Mouse (Mus musculus): ENCODE results near the gene Pde2a. TPM values are rescaled to one million over a fixed set of nuclear protein-coding genes. Genes with fewer than 3 reads are reported as not detected.
A peak's percentile ranks its signal among the peaks of the same experiment; 100 is the strongest.

The Pde2a gene
- total RNA-seq, 2 experiments from 2014 or later: 60.7 to 61.2 TPM

DNA sequence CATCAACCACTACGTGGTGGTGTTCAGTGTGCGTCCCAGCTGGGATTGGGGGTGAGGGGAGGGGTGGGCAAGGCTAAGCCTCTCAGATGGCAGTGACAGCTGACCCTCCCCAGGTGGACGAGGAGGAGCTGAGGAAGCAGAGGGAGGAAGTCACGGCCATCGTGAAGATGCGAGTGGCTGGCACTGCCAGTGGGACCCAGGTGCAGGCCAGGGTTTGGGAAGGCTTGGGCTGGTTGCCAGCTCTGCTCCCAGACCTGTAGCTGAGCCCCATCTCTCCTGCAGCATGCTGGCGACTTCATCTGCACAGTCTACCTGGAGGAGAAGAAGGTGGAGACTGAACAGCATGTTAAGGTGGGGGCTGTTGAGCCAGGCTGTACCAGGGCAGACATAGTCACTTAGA lies 20.0 kb upstream of the Pde2a start:
- no peak for DNase-seq (ENCODE audit: low spot score in 2 of 2)

- no peak for DNase-seq (ENCODE audit: low spot score in 2 of 2)
These were observed 17.7 kb upstream of the Pde2a start for GRCm38 (mm10) chr7:101403831-101404230.

- no peak for DNase-seq (ENCODE audit: low spot score in 2 of 2)
These were observed 11.1 kb upstream of the Pde2a start, which contains the start of gene Gm45837 for GRCm38 (mm10) chr7:101410267-101410936. Gm45837 (plus strand) TSS chr7:101410886.

DNA sequence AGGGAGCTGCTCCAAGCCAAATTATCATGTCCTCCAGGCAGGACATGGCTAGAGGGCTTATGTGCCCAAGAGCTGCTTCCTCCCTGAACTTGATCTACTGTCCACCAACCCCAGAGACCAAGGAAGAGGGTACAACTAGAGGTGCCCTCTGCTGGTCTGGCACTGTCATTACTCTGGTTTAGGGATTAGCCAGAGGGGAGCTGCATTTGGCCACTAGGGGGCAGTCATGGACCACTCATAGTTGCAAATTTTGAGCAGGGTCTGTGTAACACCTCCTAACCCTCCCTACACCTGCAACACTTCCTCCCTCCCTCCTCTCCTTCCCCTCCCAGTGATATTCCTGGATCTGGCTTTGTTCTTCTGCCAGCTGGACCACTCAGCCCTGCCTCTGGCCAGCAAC lies 8.7 kb upstream of the Pde2a start:
- DNase-seq (ENCODE audit: low spot score in 2 of 2): peak; percentile 74 to 84

DNA sequence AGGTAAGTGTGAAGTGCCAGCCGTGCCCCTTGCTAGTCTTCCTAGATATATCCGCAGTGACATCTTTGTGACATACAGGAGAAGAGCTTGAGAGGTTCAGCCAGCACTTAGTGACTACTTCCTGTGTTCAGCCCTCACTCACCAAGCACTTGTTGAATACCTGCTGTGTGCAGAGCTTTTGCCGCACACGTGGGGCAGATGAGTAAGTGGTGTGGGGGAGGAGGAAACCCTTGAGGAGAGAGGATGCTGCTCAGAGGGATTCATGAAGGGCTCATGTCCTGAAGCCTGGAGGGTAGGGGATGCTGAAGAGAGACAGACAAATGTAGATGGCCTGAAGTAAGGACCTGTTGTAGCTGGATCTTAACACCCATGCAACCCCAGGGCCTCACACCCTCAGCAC lies 7.3 kb upstream of the Pde2a start:
- DNase-seq (ENCODE audit: low spot score in 2 of 2): no peak

DNA sequence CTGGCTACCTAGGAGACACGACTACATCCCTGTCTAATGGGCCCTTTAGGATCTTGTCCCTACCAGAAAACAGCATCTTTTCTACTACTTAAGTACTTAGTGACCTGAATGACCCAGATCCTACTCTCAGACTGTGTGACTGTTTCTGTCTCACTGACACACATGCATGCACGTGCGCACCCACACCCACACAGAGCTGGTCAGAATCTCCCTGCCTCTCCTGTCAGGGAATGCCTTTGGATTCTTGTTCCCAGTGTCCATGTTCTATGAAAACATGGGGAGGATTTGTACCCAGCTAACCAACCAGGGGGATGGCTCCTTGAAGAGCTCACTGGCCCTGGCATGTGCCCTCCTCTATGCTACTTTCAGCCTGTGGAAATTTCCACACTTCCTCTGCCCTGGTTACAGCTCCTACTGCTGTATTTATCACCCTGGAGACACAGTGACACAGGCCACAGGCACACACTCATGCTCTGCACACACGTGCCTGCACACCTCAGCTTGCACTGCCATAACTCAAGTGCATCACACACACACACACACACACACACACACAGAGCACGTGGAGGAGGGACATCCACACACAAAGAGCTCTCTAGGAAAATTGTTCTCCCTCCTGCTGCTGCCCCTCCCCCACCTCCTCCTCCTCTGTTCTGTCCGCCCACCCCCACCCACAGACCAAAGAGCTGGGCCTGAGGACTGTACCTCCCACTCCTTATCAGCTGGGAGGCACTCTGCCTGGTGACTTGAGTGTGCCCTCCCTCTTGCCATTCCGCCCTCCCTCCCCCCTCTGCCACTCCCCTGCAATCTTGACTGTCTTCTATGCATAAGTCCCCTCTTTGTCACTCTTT lies 6.6 kb upstream of the Pde2a start:
- peak in 1 of 2 experiments; percentile 14 for DNase-seq (ENCODE audit: low spot score in 2 of 2)

GRCm38 (mm10) chr7:101415512-101416100 lies 5.9 kb upstream of the Pde2a start:
- no peak for DNase-seq (ENCODE audit: low spot score in 2 of 2)

DNA sequence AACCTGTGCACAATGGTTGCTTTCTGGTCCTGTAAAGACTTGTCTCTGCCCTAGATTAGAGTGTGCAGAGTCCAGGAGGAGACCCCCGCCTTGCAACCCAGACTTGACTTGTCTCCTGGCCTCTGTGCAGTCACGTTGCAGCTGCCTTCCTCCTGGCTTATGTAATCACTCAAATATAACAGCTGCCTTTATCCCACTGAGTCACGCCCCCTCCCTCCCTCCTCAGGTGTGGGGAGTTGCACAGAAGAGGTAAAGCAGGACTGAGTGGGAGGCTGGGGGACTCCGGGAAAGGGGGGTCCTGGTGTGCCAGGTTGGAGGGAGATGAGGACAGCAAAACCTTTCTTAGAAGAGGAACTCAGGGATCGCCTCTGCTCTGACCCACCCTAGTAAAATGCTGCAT lies 5.1 kb upstream of the Pde2a start:
- DNase-seq (ENCODE audit: low spot score in 2 of 2): no peak

- no peak for DNase-seq (ENCODE audit: low spot score in 2 of 2)
These were observed 2.3 kb upstream of the Pde2a start for GRCm38 (mm10) chr7:101419013-101419770.

- no peak for DNase-seq (ENCODE audit: low spot score in 2 of 2)
These were observed 578 bp downstream of the Pde2a start for GRCm38 (mm10) chr7:101422069-101422468.

DNA sequence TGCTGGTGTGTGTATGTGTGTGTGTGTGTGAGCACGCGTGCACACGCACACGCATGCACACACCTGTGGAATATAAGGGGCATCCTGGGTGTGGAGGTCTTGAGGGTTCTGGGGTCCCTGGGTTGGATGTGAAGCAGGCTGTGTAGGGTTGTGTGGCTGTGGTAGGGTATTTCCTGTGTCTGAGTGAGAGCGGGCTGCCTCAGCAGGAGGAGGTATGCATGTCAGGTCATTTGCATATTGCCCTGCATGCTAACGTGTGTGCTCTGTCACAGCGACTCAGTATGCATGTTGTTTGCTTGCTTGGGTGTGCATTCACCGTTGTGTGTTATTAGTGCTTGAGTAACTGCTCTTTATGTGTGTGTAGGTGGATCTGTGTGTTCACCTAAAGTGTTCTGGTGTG lies 1.2 kb downstream of the Pde2a start:
- no peak for DNase-seq (ENCODE audit: low spot score in 2 of 2)

DNA sequence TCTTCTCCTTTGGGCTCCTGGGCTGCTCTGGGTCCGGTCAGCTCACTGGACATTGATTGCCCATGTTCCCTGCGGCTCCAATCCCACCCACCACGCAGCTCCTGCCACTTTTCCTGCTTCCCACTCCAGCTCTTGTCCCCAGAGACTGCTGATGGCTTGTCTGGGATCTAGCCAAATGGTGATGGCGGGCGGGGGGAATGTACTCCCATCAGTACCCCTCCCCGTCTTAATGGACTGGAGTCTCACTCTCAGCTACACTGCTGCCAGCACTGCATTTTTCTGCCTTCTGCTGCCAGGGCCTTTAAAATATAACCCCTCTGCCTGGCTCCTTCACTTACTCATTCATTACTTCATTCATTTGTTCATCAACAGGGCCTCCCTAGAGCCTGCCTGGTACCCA lies 2.5 kb downstream of the Pde2a start:
- no peak for DNase-seq (ENCODE audit: low spot score in 2 of 2)

- no peak for DNase-seq (ENCODE audit: low spot score in 2 of 2)
These were observed 5.2 kb downstream of the Pde2a start for GRCm38 (mm10) chr7:101426692-101427091.

GRCm38 (mm10) chr7:101427736-101428135 lies 6.2 kb downstream of the Pde2a start:
- DNase-seq (ENCODE audit: low spot score in 2 of 2): no peak

GRCm38 (mm10) chr7:101435038-101435437 lies 13.5 kb downstream of the Pde2a start:
- no peak for DNase-seq (ENCODE audit: low spot score in 2 of 2)

DNA sequence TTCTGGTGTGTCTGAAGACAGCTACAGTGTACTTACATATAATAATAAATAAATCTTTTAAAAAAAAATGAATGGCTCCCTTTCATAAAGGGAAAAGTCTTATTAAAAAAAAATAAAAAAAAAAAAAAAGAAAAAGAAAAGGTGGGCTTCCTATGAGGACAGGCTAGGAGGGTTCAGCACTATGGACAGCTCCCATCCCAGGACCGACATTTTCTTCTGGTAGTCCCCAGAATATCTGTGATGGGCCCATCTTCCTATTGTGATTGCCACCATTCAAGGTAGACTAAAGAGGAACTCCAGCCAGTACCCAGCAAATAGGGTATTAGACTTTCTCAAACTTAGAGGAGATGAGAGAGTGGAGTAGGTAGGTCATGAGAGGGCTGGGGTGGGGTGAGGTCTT lies 16.4 kb downstream of the Pde2a start:
- DNase-seq (ENCODE audit: low spot score in 2 of 2): no peak

DNA sequence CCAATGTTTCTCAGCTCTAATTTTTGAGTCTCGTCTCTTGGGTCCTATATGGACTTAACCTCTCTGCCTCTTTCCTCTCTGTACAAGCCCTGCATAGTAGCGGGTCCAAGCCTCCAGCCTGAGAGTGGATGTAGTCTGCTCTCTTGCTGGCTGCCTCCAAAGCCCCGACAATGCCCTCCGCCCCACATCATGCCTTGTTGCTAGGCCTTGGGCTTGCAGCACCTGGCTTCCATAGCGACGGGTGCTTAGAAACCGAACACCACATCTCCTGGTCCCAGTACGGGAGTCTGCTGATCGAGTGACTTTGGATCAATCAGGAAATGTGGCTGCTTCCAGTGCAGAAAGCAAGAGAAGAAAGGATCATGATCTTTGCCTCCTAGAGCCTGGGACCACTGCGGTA lies 21.6 kb downstream of the Pde2a start:
- DNase-seq (ENCODE audit: low spot score in 2 of 2): no peak

DNA sequence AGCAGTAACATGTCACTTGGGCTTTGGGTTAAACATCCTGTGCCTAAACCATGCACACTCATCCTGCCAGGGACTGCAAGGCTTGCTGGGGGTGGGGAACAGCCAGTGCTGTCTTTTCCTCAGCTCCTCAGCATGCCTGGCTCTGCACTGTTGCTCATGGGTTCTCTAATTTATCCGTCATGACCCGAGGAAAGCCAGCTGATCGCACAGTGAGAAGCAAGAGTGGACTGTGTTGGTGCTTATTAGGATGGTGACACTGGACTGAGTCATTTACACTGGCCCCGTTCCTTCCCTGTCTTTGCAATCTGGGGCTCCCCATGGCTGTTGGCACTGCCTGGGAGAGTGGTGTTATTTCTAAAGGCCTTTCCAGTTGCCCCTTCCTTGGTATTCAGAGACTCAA lies 22.7 kb downstream of the Pde2a start:
- no peak for DNase-seq (ENCODE audit: low spot score in 2 of 2)

DNA sequence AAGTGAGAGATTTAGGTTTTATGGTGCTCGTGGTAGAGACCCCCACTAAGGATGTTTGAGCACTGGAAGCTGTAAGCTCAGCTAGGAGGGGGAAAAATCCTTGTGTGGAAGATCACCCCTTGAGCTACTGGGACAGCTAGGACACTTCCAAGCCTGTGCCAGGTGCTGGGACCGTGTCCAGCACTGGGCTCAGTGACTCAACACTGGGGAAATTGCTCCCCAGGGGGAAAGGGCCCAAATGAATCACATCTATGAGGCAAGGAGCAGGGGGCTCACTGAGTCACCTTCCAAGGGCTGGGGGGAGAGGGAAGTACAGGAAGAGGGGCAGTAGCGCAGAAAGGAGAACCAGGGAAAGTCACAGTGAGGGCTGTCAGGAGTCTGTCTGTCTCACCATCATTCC lies 28.4 kb downstream of the Pde2a start:
- DNase-seq (ENCODE audit: low spot score in 2 of 2): no peak

DNA sequence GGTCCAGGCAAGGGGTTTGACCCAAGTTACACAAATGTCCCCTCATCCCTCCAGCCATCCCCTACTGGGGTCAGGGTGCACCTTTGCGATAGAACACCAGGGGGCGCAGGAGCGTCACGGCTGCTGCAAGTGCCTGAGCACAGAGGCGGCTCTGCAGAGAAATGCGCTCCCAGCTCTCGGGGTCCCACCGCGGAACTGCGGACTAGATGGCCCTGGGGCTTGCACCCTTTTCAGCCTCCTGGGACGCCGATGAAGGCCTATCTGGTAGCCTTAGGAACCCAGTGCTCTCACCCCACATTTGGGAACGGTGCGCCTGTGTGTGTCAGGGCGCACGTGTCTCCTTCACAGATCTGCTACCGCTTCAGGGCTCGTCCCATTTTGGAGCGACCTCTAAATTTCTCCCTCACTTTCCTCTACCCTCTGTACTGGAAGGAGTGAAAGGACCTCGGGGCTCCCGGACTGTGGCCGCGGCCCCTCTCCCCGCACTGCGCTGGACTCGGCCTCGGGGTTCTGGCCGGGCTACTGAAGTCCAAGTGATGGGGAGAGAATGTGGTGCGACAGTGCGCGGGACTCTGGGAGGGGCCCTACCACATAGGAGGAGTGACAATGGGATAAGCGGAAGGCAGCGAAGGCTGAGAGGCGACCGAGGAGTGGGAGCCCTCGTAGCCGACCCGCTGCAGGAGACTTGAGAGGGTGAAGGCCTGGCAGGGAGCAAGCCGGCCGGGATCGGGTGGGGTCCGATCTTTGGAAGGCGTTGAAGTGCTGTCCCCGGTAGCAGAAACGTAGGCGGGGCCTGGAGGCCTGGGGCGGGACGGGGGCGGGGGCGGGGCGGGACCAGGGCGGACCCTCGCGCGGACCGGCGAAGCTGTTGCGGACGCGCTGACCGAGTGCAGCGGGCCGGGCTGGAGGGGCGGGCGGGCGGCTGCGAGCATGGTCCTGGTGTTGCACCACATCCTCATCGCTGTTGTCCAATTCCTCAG lies 29.2 kb downstream of the Pde2a start:
- DNase-seq (ENCODE audit: low spot score in 2 of 2): peak; percentile 82 to 90

Data from gastrocnemius, postnatal 4 days (tissue).